Mouse (Mus musculus) retina, embryonic 14.5 days (tissue): Measurements from ENCODE around the gene Bicdl1.
A peak's percentile ranks its signal among the peaks of the same experiment; 100 is the strongest.

Experiments
- DNase-seq: peaks from one replicate; pipeline ENCODE4 v3.0.0-alpha.2; 2015; ENCODE audit warnings: low spot score

The Bicdl1 gene

DNA sequence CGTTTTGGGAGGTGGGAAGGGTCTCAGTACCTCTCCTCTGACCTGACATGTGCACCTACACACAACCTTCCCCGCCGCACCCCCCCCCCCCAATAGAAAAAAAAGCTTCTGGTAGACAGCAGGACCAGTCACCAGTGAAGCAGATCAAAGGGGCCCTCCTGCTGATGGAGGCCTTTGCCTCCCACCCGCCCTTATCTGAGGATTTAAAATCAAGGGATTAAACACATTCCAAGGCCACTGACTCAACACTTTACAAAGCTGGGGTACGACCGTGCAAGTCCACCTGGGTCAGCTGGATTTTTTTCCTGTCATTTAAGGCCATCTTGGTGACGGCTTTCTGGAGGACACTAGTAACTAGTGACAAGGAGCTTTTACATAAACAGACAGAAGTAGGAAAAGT lies 63.5 kb downstream of the Bicdl1 start:
- DNase-seq = peak; percentile 17

DNA sequence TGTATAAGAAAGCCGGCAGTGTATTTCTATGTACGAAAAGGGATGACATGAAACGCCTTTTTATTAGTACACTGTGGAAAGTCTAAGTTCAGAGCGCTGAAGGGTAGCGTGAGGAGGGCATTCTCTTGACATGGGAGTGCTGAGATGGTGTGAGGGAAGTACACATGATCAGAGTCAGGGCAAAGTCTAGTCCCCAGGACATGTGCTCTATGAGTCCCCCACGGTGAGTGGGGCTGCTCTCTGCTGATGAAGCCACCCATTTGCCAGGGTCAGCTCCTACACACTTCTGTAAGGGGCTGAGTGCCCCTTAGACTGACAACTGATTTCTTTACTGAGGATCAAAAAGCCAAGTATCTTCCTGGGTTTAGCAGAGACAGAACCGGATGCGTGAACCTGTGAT lies 64.2 kb downstream of the Bicdl1 start:
- no peak for DNase-seq

DNA sequence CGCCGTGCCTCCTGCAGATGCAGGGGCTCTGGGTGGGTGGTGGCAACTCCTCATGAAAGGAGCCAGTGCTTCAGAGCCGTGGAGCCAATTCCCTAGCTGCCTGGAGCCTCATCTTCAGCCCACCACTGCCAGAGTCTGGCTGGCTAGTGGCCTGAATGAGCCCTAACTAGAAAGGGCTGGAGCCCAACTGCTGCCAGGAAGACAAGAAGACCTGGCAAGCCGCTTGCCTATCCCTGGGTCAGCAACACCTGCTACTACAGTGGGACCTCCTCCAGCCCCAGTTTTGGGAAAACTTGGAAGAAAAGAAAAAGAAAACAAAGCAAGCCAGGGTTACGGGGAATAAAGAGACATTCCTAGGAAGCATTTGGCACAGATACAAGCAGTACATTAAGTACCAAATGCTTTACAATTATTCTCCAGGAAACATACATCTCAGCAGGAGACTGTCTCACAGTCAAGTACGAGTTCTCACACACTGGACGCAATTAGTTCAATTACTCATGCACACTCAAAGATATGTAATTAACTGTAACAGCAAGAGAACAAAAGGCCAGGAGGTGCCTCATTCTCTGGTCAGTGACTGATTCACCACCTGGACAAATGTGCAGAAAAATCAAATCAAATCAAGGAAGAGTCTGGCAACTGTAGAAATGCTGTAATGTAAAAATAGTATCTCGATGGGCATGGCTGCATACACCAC lies 64.9 kb downstream of the Bicdl1 start:
- DNase-seq = peak; percentile 86

DNA sequence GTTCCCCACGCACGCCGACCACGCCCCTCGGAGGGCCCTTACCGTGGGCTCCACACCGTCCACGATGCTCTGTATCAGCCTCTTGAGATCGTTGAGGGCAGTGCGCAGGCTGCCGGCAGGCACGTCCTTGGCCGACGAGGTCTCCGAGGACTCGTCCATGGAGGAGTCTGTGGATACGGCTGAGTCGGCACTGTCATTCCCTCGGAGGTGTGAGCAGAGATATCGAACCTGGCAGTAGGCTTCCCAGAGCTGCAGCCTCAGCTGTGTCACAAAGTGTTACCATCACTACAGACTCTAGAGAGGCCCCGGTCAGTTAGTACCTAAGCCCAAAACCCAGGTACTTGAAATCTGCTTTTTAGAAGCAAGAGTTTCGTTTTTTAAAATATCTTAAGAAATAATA lies 68.8 kb downstream of the Bicdl1 start:
- peak; percentile 9 for DNase-seq

DNA sequence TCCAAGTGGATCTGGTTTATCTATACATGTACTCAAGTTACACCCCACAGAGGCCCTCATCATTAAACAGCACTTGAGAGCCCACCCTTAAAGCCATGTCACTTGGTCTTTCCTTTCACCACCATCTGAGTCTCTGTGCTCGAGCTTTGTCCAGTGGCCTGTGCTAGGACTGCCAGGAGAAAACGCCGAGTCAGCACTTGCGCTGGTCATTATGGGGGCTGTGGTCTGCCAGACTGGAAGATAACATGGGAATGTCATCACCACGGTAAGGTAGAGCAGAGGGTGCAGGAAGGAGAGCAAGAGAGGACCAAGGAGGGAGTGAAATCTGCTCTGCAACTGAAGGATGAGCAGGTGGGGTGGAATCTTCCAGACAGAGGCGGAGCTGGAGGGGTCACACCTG lies 73.1 kb downstream of the Bicdl1 start:
- no peak for DNase-seq

DNA sequence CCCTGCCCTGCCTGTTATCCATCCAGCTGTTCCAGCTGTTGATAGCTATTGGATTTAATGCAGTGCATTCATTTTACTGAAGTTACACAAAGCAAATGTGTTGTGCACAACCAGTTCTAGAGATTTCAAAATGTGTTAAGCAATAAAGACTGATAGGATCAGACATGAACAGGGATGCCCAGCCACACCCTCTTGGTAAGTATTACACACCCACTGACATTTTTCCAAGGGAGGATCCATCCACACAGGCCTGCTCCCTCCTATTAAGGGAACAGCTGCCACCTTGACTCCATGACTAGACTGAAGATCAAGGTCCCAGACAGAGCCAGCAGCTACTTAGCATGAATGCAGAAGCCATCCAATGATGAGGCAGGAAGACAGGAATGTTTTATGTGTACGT lies 74.2 kb downstream of the Bicdl1 start:
- DNase-seq = no peak

DNA sequence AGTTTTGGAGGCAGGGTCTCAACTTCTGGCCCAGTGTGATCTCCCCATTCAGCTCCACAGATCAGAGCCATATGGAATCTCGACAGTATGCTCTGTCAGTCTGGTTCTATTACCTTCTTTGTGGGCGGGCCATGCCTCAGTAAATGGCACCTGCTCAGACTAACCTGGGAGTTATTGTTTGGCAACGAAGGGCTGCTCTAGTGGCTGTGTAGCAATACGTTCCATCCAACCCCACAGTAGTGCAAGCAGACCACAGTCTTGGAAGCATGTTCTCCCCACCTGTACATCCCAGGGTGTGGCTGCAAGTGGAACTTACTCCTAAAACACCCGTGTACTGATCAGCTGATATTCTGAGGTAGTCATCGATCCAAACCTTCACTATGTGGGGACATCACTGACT lies 74.7 kb downstream of the Bicdl1 start:
- no peak for DNase-seq

DNA sequence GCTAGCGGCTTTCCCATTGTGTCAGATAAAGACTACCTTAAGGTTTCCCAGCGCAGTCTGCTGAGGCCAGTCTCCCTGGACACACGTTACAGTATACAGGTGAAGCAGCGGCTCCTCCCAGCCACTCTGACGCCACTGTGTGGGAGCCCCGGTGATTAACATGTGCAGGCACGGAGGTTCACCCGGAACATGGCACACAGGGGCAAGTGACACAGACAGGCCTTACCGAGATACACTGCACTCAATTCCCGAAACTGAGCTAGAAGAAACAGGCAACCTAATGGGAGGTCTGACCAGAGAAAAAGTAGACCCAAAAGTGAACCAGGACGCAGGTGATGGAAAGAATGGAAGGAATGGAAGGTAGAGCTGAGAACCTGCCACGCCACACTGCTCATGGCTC lies 77.6 kb downstream of the Bicdl1 start:
- DNase-seq = no peak

DNA sequence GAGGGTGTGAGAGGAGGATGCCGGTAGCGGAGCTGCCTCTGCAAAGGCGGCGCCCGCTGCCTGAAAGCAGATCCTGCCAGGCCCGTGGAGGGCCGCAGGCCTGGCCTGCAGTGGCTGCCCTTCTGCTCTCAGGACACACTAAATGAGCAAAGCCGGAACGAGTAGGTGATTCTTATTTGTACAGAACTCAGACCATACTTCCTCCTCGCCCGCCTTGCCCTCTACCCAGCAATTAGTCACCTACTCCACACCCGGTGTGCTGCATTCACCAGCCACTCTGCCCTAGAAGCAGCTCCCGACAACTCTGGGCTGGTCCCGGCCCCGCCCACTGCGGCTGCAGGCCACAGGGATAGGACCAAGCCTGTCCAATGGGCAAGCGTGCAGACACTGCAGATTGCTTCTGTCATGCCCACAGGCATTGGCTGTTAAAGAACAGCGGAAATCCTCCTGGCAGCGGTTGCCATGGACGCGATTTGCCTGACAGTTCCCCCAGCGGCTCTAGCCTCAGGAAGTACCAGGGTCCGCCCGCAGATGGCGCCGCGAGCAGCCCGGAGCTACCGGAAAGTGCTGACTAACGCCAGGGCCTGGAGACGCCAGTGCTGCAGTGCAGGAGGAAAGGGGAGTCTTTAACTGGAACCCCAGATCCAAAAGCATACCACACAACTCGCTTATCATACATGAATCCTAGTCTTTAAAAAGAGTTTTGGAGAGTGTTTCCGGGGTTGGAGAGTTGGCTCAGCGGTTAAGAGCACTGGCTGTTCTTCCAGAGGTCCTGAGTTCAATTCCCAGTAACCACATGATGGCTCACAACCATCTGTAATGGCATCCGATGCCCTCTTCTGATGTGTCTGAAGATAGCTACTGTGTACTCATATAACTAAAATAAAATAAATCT lies 78.5 kb downstream of the Bicdl1 start:
- peak; percentile 100 for DNase-seq

DNA sequence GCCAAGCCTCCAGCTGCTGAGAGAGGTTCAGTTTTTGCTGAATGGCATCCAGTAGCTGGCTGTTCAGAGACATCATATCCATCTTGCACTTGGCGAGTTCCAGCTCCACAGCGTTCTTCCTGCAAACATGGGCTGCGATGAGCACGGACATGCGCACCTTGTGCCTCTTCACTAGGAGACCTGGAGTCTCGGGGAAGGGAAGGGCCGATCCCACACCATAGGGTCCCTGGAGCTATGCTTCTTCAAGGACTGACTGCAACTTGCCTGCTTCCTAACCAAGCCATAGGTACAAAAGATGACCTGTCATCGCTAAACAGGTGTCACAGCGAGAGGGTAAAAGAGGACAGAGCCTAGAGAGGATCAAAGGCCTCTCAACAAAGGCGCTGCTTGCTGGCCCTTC lies 79.6 kb downstream of the Bicdl1 start:
- no peak for DNase-seq

DNA sequence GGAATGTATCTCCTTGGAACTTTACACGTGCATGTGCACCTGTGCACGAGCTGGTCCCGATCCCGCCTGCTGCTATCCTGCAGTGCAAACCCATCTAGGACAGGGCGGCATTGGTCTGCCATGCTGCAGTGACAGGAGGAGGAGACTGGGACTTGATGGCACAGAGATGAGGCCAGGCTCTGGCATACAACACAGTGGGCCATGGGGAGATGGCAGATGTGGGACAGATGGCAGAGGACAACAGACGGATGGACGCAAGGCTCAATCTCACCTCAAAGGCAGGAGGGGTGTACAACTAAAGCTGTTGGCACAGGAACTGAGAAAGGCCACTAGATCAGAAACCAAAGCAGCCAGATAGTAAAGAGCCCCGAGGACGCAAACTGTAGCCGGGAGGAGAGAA lies 80.5 kb downstream of the Bicdl1 start:
- DNase-seq = no peak

DNA sequence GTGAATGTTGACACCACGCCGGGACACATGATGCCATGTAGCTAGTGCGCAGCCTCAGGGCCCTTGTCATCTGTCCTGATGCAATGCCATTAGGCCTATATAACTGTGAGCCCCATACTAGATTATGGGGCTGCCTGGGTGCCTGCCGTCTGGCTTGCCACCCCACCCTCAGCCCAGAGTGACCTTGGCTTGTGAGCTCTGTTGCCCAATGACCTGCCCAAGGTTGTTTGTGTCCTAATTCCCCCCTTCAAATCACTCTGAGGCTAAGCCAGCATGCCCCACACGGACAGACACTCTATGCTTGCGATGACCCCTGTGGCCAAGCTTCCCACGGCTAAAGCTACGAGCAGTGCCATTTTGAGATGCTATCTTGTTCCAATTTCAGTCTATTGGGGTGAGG lies 81.7 kb downstream of the Bicdl1 start:
- DNase-seq = no peak

DNA sequence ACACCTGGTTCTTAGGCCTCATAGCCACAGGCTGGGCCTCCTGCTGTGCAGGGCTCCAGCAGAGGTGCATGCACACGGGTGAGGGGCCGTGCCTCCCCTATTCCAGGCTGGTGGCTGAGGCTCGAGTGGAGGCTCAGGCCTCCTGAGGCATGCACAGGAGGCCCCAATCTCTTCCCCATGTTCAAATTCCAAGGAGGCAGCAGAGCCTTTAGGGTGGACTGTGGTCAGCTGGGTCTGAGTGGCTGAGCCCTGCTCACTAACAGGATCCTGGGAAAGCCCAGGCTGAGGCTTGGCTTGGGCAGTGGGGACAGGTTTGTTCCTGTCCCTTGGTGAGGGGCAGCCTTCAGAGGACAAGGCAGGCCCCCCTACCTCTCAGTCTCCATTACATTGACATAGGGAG lies 82.5 kb downstream of the Bicdl1 start:
- no peak for DNase-seq

DNA sequence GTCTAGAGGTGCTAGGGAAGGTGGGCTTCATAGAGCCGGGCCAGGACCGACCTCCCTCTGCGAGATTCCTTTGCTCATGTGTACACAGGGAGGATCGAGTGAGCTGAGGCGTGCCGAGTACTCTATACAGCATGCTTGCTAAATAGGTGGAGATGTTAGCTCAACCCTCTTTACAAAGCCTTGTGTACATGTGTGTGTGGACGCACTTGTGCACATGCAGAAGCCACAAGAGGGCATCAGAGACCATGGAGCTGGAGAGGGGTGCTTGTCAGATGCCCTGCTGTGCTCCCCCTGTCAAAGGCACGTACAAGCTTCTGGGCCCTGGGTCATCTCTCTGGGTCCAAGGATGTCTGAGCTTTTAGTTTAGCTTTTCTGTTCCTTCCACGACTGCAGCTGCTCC lies 87.2 kb downstream of the Bicdl1 start:
- DNase-seq = no peak

DNA sequence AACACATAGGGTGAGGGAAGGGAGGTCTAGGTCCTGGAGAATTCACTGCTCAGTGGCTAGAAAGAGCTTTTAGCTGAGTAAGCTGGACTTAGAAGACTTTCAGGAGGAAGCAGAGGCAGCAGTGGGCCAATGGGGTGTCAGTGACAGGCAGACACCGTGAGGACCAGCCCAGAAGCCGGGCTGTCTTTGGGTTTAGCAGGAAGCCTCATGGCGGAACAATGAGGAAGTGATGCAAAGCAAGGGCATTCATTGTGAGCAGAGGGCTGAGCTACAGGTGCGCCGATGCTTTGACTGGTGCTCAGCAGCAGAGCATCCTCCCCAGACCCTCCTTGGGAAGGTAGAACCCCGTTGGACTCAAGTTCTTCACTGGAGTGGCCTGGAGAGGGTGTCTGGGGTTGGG lies 95.9 kb downstream of the Bicdl1 start:
- no peak for DNase-seq

DNA sequence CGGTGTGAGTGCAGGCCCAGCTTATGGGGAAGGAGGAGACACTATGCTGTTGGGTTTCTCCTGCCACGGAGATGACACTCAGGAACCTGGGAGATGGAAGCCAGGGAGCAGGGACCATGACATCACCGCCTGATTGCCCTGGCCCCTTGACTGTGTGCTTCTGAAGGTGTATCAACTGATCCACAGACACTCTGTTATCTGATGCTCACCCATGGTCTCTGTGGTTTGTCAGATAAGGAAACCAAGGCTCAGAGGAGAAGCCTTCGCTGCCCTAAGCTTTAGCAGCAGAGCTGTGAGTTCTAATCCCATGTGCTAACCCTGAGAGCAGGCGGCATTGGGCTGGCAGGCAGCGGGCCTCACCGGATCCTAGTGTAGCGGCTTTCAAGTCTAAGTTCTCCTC lies 97.4 kb downstream of the Bicdl1 start:
- no peak for DNase-seq

DNA sequence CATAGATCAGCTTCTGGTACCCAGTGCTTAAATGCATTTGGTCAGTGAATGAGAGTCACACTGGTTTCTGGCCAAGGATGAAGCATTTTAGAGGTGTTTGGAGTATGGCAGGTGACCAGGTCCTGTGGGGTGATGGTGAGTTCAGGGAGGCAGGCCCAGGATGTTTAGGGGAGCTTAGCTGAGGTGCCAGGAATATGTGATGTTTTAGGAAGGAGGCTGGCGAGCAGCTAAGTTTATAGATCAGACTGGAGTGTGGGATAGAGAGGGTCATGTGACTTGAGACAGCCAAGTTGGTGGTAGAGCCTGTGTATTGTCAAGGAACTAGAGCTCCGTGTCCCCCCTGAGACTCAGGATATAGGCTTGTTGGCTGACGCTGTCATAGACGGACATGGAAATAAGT lies 98.4 kb downstream of the Bicdl1 start:
- DNase-seq = peak; percentile 35

DNA sequence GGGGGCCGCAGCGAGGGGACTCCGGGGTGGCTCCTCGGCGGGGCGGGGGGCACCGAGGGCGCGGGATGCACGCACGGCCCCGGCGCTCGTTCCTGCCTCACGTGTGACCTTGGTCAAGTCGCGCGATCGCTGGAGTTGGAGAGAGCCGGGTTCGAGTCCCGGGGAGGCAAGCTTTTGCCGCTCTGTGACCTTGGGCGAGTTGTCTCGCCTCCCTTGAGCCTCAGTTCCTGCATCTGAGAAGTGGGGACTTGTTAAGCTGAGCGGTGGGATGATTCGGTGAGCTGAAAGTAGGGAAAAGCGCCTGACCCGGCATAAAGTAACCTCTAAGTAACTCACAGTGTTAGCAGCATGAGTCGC lies 99.1 kb downstream of the Bicdl1 start:
- peak; percentile 49 for DNase-seq

DNA sequence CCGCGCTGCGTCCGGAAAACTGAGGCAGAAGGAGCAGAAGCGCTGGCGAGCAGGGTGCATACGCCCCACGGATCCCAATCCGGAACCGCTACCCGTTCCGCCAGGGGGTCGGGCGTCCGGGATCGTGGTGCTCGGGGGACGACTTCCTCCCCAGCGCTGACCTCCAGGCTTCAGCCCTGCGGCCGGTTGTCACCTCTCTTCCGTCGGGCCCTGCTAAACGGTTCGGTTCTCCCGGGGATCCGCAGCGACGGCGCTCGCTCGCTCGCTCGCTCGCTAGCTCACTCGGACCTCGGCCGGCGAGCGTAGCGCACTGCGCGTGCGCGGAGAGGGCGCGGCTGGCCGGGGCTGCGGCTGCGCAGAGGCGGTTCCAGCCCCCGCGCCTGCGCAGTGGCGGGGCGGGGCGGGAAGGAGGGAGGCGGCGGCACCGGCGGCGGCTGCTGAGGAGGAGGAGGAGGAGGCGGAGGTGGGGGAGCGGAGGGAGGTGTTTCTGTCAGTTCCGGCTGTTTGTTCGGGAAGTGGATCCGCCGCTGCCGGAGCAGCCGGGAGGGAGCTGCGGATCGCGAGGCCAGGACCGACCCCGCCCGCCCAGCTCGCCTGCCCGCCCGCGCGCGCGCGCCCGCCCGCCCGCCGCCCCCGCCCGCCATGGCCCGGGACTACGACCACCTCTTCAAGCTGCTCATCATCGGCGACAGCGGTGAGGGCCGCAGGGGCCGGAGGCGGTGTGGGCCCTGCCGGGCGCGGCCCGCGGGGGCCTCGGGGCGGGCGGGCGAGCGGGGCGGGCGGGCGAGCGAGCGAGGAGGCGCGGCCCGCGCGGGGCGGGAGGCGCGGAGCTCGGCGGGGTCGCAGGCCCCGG lies 99.7 kb downstream of the Bicdl1 start, which contains the start of gene Rab35:
Gene Rab35 (plus strand): TSS at position 404 of the 853 bp plus-strand sequence.
- DNase-seq = peak; percentile 96

DNA sequence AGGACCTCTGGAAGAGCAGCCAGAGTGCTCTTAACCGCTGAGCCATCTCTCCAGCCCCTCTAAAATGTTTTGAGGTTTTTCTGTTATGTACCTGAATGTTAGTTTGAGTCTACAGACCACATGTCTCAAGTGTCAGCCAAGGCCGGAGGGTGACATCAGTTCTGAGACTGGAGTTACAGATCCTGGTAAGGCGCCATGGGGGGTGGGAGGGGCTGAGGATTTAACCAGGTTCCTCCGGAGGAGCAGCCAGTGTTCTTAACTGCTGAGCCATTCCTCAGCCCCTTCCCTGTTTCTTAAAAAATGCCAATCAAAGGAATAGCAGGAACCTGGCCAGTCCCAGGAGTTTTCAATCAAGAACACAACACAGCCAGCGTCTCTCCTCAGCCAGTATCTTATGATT lies 101.1 kb downstream of the Bicdl1 start:
- DNase-seq = no peak

DNA sequence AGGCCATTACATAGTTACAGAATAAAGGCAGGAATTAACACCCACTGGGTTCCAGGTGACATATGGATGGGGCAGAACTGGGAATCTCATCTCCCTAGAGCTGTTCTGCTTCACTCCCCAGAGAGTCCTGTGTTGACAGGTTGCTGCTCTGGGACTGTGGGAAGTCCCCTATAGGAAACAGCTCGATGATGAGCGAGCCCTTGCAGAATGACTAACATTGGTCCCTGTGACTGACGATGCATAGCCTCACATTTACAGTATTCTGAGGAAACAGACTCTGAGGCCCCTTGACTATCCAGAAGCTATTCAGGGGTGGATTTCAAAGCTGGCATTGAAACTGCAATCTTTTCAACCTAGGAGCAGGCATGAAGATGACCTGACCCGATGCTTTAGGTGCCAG lies 101.7 kb downstream of the Bicdl1 start:
- no peak for DNase-seq

DNA sequence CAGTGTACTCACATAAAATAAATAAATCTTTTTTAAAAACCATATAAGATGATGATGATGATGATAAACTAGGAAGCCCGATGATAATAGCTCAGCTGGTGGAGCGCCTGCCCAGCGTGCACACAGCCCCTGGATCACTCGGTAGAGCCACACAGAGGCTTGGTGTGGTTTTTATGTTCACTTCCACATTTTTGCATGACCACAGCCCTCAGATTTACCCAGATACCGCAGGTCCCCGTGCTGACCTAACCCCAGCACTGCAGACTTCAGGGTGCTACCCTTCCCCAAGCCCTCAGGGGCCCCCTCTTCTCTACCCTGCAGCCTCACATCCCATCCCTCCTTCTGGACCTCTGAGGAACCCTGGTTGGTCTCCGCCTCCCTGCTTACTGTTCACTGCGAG lies 103.3 kb downstream of the Bicdl1 start:
- DNase-seq = no peak
